Mouse (Mus musculus) kidney, adult 11 months (tissue): ENCODE measurements around the gene Rgs6.

Source experiments
- DNase-seq: peaks from one replicate; pipeline ENCODE4 v3.0.0; 2022

The Rgs6 gene

GRCm38 (mm10) chr12:82664598-82664997 lies 76.5 kb downstream of the Rgs6 start:
- DNase-seq: no peak

- DNase-seq: no peak
Observed at GRCm38 (mm10) chr12:82667441-82667840, 79.3 kb downstream of the Rgs6 start.

GRCm38 (mm10) chr12:82670201-82670737 lies 82.2 kb downstream of the Rgs6 start:
- DNase-seq: no peak

- DNase-seq: no peak
Observed at GRCm38 (mm10) chr12:82671591-82671990, 83.5 kb downstream of the Rgs6 start.

GRCm38 (mm10) chr12:82675137-82675536 lies 87.0 kb downstream of the Rgs6 start:
- DNase-seq: no peak

- DNase-seq: no peak
Observed at GRCm38 (mm10) chr12:82687015-82687414, 98.9 kb downstream of the Rgs6 start.

GRCm38 (mm10) chr12:82698886-82699527 lies 110.9 kb downstream of the Rgs6 start:
- DNase-seq: no peak

- DNase-seq: no peak
Observed at GRCm38 (mm10) chr12:82699528-82699905, 111.4 kb downstream of the Rgs6 start.

- DNase-seq: no peak
Observed at GRCm38 (mm10) chr12:82700241-82700640, 112.1 kb downstream of the Rgs6 start.

- peak; percentile 13 for DNase-seq
Observed at GRCm38 (mm10) chr12:82700840-82701239, 112.7 kb downstream of the Rgs6 start.

- no peak for DNase-seq
Observed at GRCm38 (mm10) chr12:82701359-82701758, 113.3 kb downstream of the Rgs6 start.

- DNase-seq: no peak
Observed at GRCm38 (mm10) chr12:82710376-82710775, 122.3 kb downstream of the Rgs6 start.

GRCm38 (mm10) chr12:82714284-82714683 lies 126.2 kb downstream of the Rgs6 start:
- no peak for DNase-seq

GRCm38 (mm10) chr12:82723017-82723540 lies 135.0 kb downstream of the Rgs6 start:
- no peak for DNase-seq

GRCm38 (mm10) chr12:82726255-82726654 lies 138.2 kb downstream of the Rgs6 start:
- DNase-seq: no peak

GRCm38 (mm10) chr12:82731587-82731986 lies 143.5 kb downstream of the Rgs6 start:
- DNase-seq: no peak

GRCm38 (mm10) chr12:82742955-82743354 lies 154.9 kb downstream of the Rgs6 start:
- DNase-seq: no peak

- DNase-seq: no peak
Observed at GRCm38 (mm10) chr12:82744026-82744425, 155.9 kb downstream of the Rgs6 start.

- no peak for DNase-seq
Observed at GRCm38 (mm10) chr12:82744826-82745225, 156.7 kb downstream of the Rgs6 start.

GRCm38 (mm10) chr12:82747099-82747498 lies 159.0 kb downstream of the Rgs6 start:
- no peak for DNase-seq

- no peak for DNase-seq
Observed at GRCm38 (mm10) chr12:82751846-82752245, 163.8 kb downstream of the Rgs6 start.

- no peak for DNase-seq
Observed at GRCm38 (mm10) chr12:82754501-82754900, 166.4 kb downstream of the Rgs6 start.

- DNase-seq: no peak
Observed at GRCm38 (mm10) chr12:82756756-82757155, 168.7 kb downstream of the Rgs6 start.

- no peak for DNase-seq
Observed at GRCm38 (mm10) chr12:82757367-82757766, 169.3 kb downstream of the Rgs6 start.

- no peak for DNase-seq
Observed at GRCm38 (mm10) chr12:82762046-82762445, 174.0 kb downstream of the Rgs6 start.
